Mouse (Mus musculus): ENCODE results near the gene Olfr652.

Olfr652 gene

DNA sequence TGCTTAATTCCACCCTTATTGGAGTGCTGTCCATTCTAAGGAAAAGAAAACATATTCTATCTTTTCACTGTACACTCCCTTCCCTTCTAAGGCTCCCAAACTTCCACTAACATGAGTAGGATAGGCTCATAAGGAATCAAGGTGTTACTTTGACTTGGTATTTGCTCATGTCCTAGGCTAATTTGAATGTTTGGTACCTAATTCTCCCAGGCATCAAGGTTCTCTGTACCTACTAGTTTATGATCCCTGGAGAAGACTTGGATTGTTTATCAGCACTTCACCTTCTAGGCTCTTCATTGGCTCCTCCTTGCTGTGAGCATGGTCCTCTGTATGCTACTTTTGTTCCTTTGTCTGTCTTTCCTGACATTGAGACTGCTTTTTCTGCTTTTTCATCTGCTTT lies at the start of gene Olfr652:
Olfr652 (plus strand) TSS at position 301 of the 400 bp plus-strand sequence.
- no peak for DNase-seq (ENCODE audit: low read depth, low spot score)

- DNase-seq (ENCODE audit: low read depth, low spot score) = no peak
These were observed 10.9 kb upstream of the Olfr652 start, which contains the start of gene Olfr651 for GRCm38 (mm10) chr7:104549833-104550232. Olfr651 (plus strand) TSS chr7:104550133.

- no peak for DNase-seq (ENCODE audit: low read depth, low spot score)
These were observed 8.0 kb upstream of the Olfr652 start for GRCm38 (mm10) chr7:104552700-104553099.

GRCm38 (mm10) chr7:104577014-104577413 lies 16.3 kb downstream of the Olfr652 start, which contains the start of gene Olfr653:
Olfr653 (plus strand) TSS chr7:104577314.
- DNase-seq (ENCODE audit: low read depth, low spot score) = no peak

- no peak for DNase-seq (ENCODE audit: low read depth, low spot score)
These were observed 20.1 kb downstream of the Olfr652 start for GRCm38 (mm10) chr7:104580846-104581245.

DNA sequence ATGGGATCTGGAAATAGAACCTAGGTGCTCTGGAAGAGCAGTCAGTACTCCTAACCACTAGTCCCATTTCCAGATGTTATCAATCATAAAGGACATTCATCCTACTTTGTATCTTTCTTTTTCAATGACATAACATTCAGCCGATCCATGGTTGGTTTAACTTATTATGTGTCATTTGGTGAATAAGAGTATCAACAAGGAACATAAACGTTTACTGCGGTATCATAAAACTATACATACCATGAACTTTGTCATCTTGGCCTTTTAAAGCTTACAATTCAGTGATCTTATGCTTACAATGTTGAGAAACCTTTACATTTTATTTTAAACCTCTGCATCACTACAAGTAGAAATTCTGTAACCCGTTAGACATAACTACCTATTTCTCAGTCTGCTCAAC lies 20.7 kb downstream of the Olfr652 start:
- no peak for DNase-seq (ENCODE audit: low read depth, low spot score)

GRCm38 (mm10) chr7:104586725-104587124 lies 26.0 kb downstream of the Olfr652 start, which contains the start of gene Olfr654:
Olfr654 (plus strand) TSS chr7:104587025.
- no peak for DNase-seq (ENCODE audit: low read depth, low spot score)

- no peak for DNase-seq (ENCODE audit: low read depth, low spot score)
These were observed 27.6 kb downstream of the Olfr652 start for GRCm38 (mm10) chr7:104588274-104588673.

- no peak for DNase-seq (ENCODE audit: low read depth, low spot score)
These were observed 41.0 kb downstream of the Olfr652 start, which contains the start of gene Olfr655 for GRCm38 (mm10) chr7:104601679-104602078. Olfr655 (minus strand) TSS chr7:104601779.

GRCm38 (mm10) chr7:104603173-104603572 lies 42.5 kb downstream of the Olfr652 start:
- peak; percentile 84 for DNase-seq (ENCODE audit: low read depth, low spot score)

DNA sequence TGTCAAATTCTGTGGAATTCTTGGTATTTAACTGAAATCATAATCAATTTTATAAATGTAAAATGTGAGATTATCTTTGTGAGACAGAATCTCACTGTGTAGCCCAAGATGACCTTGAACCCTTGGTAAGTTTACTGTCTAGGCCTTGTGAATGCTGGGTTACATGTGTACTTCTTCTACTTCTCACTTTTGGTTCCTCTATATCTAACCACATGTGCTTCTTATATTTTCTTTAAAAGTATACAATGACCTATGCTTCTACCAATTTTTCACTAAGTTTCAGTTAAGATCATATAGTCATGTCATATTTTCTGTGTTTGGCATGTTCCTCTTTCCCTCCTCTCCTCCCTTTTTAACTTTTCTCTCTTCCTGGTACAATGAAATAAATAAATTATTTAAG lies 44.0 kb downstream of the Olfr652 start:
- no peak for DNase-seq (ENCODE audit: low read depth, low spot score)

DNA sequence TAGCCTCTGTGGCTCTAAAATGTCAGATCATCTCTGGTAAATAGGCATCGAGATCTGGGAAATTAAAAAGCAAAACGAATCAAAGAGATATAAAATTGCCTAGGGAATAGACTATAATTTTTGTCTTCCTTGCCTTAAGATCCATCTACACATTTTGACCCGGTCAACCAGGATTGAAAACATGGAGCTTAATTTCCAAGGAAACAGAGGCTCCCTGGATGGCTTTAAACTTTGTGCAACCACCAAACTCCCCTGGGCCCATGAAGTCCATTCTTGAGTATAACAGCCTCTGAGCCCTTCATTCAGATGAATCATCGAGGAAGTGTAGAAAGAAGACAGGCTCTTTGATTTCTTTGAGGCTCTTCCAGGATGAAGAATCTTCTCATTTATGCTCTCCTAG lies 53.0 kb downstream of the Olfr652 start, which contains the start of gene Olfr656:
Olfr656 (plus strand) TSS at position 301 of the 400 bp plus-strand sequence.
- DNase-seq (ENCODE audit: low read depth, low spot score) = no peak

Data from CD4-positive, CD25-positive, alpha-beta regulatory T cell, adult 2 months (primary cell).